Mouse (Mus musculus): ENCODE results near the gene Sap30.

The Sap30 gene

DNA sequence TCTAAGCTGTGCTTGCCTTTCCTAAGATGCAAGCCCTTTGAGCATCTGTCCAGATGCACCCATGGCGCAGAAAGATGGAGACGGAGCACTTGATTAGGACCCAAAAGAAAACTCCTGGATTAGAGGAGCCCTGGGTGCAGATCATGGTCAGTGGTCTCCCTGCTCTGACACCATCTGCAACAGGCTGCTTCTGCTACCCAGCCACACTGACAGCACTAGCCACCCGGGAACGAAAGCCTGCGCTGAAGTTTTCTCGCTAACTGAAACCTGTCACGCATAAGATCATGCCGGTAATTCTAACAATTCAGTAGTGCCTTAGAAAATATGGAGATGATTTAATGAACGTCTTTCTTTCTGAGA is 51.2 kb downstream of the Sap30 start:
- 62% methylated on average over 9 of the region's 9 CpGs for WGBS

DNA sequence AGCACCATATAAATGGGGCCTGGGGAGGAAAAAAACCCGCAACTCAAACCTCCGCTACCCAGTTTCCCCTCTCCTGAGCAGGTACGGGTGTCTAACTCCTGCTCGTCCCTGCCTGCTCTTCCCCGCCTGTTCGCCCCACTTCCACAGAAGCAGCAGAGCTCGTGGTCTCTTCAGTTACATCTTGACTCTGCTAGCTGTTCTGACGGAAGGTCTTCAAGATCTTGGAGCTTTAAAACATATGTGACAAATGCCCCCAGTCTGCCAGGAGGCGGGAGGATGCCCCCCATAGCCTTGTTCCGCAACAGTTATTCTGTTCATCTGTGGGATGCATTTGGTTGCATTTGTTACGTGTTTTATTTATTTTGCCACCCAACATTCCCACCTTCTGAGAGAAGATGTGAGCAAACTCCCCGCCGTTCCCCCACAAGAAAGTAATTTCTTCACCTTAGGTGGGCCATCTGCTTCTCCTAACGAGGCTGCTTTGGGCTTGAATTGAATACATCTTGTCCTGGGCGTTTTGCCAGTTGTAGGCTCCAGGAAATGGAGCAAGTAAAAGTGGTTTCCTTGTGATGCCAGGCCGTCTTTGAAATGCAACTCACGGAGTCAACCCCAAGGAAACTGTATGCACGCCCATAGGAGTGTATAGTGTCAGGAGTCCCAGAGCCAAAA is 51.8 kb downstream of the Sap30 start:
- 25% methylated on average over 18 of the region's 18 CpGs for WGBS

DNA sequence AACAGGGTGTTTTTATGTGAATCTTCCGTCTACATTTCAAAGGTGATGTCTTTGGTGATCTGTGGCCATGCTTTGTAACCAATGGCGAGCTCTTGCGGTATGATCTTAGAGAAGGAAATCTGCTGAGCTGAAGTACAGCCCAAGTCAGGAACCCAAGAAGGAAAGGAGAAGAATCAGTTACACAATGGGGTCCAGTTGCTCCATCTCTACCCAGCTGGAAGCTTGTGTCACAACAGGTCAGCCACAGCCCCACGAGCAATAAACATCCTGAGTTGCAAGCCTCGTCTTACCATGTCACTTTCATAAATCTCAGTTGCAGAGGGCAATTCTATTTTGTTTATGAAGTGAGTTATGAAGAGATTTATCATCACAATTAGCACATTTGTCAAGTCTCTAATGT is 54.9 kb downstream of the Sap30 start:
- 89% methylated on average over 5 of the region's 5 CpGs for WGBS
